8 mouse cellular contexts compared by ENCODE assay signal in genomic region chr10:127576381-127576961, GRCm38 (mm10). TPM values are rescaled to one million over a fixed set of nuclear protein-coding genes. Genes with fewer than 3 reads are reported as not detected.
DNase-seq lines count a peak whose midpoint lies in the region; ATAC-seq lines count a peak whose summit lies in the region.

No protein-coding gene starts in this region.

- no peak for ATAC-seq in activated CD4-positive, CD25-positive, alpha-beta regulatory T cell, adult 4 months

- DNase-seq in 416B (ENCODE audit: low read depth), result peak; percentile 73
- peak; percentile 34 for DNase-seq in CD4-positive helper T cell, adult 2 months (ENCODE audit: low read depth, low spot score)
- DNase-seq in c-Kit-positive CD71-positive TER-119-positive erythroid progenitor cells, embryonic 14.5 days (ENCODE audit: low spot score), result peak; percentile 26
- peak; percentile 64 to 67 for DNase-seq in gastrocnemius, adult 8-10 months (ENCODE audit: low spot score in 2 of 2)
- DNase-seq in kidney, adult 18-20 months, result peak; percentile 84
- DNase-seq in lung, postnatal 25 days (ENCODE audit: low spot score), result peak; percentile 73
- DNase-seq in skeletal muscle tissue, adult 2 months (ENCODE audit: low read depth, low spot score), result peak; percentile 62

RNA-seq across cellular contexts. Expression of gene Nxph4, which starts 42.1 kb away (rescaled TPM):
- total RNA-seq in gastrocnemius, adult 8-10 months (2022), result under 1 TPM in 2 of 4 experiments, not detected in 2; 0.16 to 0.27 TPM
- not detected for polyA plus RNA-seq in activated CD4-positive, CD25-positive, alpha-beta regulatory T cell, adult 4 months (2017; shearing (Covaris generic))

RNA-seq across cellular contexts. Expression of gene Lrp1, which starts 44.5 kb away (rescaled TPM):
- total RNA-seq in gastrocnemius, adult 8-10 months (2022), result 10 to 100 TPM; 25.5 to 45.5 (median 36.3) TPM
- under 1 TPM in 1 of 2 experiments, not detected in 1; 0.57 TPM for polyA plus RNA-seq in activated CD4-positive, CD25-positive, alpha-beta regulatory T cell, adult 4 months (2017; shearing (Covaris generic))

RNA-seq across cellular contexts. Expression of gene Shmt2, which starts 54.2 kb away (rescaled TPM):
- total RNA-seq in gastrocnemius, adult 8-10 months (2022), result 10 to 100 TPM; 20.3 to 23.0 (median 22.8) TPM
- 10 to 100 TPM; 34.2 to 50.7 TPM for polyA plus RNA-seq in activated CD4-positive, CD25-positive, alpha-beta regulatory T cell, adult 4 months (2017; shearing (Covaris generic))

Comparison
In these comparisons a context has a peak if more than half of its experiments do, and no peak if none do; other contexts are left out.
1. DNase-seq: peak in every context shown above with its lines; median percentile 84 in kidney, adult 18-20 months; 73 in 416B; 73 in lung, postnatal 25 days; 66 in gastrocnemius, adult 8-10 months; 62 in skeletal muscle tissue, adult 2 months; 34 in CD4-positive helper T cell, adult 2 months; 26 in c-Kit-positive CD71-positive TER-119-positive erythroid progenitor cells, embryonic 14.5 days.